Mouse (Mus musculus): Measurements from ENCODE around the gene Fam214a.

Gene Fam214a

GRCm38 (mm10) chr9:74952106-74952505 lies 578 bp upstream of the Fam214a start:
- DNase-seq = peak in 1 of 2 experiments; percentile 28

DNA sequence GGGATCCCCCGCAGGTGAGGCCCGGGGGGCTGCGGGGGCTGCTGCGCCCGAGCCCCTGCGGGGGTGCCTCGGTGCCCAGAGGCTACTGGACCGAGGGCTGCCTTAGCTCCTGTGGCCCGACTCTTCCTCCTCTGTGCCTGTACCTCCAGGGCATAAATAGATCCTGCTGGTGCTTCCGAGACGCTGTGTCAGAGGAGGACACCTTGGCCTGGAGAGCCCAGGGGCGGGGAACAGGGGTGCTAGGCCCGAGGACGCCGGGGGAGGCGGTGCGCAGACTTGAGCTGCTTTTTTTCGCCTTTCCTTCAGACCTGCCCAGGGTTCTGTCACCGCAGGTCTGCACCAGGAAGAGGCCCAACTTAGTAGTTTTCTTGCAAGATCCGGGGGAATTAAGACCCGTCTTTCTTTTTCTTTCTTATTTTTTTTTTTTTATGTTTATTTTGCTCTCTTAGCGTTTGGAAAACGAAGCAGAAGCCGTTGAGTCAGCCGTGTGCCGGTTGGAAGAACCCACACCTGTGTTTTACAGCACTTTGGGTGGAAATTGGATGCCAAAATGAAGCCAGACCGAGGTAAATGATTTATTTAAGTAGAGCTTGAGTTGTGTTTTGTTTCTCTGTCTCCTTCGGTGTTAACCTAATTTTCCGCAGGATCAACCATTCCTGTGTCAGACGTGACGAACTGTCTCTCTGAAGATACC lies 728 bp downstream of the Fam214a start:
- DNase-seq = peak; percentile 77 to 83

DNA sequence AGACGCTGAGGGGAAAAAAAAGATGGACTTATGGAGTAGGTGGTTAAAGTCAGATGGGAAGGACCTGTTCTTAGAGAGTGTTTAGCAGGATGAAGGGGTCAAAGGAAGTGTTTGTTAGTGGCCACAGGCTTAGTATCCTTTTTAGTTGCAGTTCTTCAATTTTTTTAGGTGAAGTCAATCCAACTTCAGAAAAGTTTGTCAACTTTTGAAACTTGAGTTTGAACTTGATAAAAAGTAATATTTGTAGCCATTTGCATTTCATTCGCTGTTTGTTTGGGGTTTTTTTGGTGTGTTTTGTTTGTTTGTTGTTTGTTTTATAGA lies 1.2 kb downstream of the Fam214a start:
- DNase-seq = no peak

GRCm38 (mm10) chr9:74954387-74954786 lies 1.7 kb downstream of the Fam214a start:
- no peak for DNase-seq

GRCm38 (mm10) chr9:74960630-74961029 lies 7.9 kb downstream of the Fam214a start:
- DNase-seq = no peak

GRCm38 (mm10) chr9:74961073-74961575 lies 8.4 kb downstream of the Fam214a start:
- DNase-seq = no peak

DNA sequence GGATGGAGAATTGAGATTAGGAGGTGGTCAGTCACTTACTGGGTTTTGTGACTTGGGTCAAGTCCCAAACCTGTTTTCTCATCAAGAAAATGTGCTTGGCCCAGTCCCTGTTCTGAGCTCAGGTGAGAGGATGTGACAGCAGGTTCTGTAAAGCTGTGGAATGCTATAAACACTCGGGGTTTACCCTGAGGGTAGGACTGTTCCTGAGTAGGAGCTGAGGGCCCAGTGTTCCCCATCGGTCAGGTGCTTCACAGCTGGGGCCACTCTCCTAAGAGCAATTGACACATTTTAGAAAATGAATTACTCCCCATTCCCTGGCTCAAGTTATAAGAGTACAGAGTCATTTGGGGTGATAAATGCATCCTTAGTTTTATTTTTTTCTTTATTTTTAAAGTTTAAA lies 11.3 kb downstream of the Fam214a start:
- DNase-seq = no peak

DNA sequence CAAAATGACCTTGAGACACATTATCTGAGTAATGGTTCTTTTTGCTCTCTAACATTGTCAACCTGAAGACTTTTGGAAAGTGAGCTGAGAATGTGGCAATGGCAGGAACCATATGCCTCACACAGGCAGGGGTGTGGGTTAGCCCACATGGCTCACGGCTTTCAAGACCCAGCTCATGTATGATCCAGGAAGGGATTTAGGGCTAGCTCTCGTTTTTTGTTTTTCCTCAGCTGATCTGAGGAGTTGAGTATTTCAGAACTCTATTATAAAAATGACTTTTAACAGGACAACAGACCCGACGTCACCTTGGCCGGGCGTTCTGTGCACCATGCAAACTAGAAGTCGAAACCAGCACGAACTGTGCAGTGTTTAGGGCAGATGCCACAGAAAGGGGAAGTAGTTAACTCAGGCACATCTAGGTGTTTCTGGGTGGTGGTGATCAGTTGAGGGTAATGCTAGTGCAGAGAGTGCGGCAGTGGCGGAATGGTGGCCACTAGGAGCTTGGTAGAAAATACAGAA lies 12.2 kb downstream of the Fam214a start:
- DNase-seq = no peak

- no peak for DNase-seq
Observed at GRCm38 (mm10) chr9:74966200-74966599, 13.5 kb downstream of the Fam214a start.

GRCm38 (mm10) chr9:74968647-74969428 lies 16.2 kb downstream of the Fam214a start:
- DNase-seq = no peak

GRCm38 (mm10) chr9:74970591-74970990 lies 17.9 kb downstream of the Fam214a start:
- DNase-seq = no peak

- no peak for DNase-seq
Observed at GRCm38 (mm10) chr9:74971191-74971976, 18.7 kb downstream of the Fam214a start.

DNA sequence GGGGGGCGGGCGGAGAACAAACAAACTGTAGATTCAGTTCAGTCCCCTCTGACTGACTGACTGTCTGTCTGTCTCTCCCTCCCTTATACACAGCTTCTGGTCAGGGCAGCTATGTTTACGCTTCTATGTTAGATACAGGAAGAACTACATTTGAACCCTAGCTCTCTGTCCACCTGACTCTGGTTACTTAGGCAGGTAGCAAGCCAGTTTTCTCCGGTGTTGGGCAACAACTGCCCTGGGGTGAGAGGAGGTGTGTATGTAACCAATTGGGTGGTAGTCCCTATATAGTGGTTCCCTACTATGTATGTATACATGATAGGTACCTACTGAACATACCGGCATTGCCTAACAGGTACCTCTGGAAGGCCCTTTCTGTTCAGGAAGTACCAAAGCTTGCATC lies 20.1 kb downstream of the Fam214a start:
- DNase-seq = no peak

GRCm38 (mm10) chr9:74973154-74973553 lies 20.5 kb downstream of the Fam214a start:
- DNase-seq = no peak

GRCm38 (mm10) chr9:74974758-74975157 lies 22.1 kb downstream of the Fam214a start:
- DNase-seq = peak; percentile 44 to 61

DNA sequence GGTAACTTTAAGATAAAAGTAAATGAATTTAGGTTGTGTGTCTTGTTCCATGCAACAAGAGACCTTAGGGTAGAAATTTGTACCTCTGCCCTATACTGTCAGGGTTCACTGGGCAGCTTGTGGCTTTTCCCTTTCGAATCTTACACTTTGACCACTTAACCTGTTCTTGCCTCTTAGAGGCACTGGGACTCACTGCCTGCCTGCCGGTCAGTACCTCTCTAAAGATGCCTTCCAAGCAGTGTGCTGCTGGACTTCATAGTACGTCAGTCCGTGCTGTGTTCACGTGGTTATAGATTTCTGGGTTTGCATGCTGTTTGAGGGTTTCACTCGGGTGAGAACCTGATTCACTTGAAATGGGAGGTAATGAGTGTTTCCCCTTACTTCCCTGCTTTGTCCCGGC lies 22.7 kb downstream of the Fam214a start:
- DNase-seq = no peak

DNA sequence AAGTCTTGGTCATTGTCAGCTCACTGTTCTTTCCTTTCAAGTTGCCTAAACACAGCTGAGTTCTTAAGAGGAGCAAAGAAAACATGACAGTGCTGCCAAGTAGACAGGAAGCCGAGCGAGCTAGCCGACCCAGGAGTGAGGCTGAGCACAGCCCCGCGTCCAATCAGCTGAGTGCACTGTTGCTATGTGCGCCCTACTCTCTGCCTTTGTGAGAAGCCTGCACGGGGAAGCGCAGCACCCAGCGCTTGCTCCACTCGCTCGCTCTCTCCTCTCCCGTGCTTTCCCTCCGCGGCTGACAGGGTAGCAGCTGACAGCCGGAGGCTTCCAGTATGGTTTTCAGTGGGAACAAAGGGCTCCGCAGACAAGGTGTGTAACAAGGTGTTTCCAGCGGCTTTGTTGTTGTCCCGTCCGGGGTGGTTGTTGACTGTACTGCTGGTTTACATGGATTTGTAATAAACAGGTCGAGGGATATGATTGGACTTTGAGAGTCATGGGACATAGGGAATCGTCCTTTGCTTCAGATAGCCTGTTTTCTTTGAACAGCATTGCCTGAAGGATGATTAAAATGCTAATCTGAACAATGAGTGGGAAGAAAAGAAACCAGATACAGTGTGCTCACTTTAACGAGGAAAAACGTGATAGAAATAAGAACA lies 23.4 kb downstream of the Fam214a start:
- DNase-seq = peak; percentile 88 to 94

DNA sequence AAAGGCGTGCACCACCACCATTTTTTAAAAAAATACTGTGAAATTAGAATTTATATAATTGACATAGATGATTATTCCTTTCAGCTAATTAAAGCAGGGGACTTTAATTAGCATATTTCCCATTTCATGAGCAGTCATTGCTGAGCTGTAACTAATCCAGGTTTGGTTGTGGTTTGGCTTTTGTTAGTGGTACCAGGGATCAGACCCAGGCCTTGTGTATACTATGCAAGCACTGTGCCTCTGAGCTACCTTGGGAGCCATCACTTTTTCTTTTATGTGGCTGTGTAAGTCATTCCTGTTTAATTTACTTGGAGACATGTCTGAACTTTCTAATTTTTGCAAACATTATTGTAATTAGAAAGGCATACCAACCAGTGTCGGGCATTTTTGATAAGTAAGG lies 24.6 kb downstream of the Fam214a start:
- DNase-seq = no peak

DNA sequence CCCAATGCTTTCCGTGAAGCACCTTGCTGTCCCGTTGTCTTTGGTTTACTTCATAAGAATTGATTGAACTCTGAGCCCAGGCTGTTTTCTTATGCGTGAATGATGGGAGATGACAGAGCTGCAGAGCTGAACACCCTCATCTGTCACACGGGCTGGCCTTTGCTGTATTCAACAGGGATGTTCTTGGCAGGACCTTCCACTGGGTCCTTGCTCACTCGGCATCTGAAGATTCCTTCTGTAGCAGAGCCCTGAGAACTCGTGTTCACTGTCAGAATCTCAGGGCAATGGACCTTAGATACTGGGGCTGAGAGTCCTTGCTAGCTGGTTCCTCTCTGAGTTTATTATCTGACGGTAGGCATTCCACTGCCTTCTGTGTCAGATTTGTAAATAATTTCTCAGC lies 25.3 kb downstream of the Fam214a start:
- no peak for DNase-seq

- DNase-seq = no peak
Observed at GRCm38 (mm10) chr9:74978868-74979267, 26.2 kb downstream of the Fam214a start.

GRCm38 (mm10) chr9:74979371-74979770 lies 26.7 kb downstream of the Fam214a start:
- no peak for DNase-seq

GRCm38 (mm10) chr9:74979866-74980265 lies 27.2 kb downstream of the Fam214a start:
- no peak for DNase-seq

DNA sequence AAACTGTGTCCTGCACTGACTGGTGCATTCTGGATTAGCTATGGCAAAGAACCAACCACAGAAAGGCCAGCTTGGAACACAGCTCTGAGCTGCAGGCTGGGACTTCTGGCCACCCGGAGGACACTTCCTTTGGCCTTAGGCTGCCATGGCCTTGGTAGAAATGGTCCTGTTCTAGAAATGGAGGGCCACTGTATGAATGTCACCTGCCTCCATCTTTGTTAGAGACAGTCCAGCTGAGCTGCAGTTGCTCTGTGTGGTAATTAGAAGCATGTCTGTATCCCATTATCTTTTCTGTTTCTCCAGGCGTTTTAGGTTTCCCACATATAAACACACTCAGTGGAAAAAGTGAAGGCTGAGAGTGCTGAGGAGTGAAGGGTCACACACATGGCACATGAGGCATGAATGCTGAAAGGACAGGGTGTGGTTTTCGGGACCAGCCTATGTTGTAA lies 29.0 kb downstream of the Fam214a start:
- DNase-seq = no peak
